ENCODE assay signal across 23 mouse cellular contexts in genomic region chr1:35358981-35359380, GRCm38 (mm10).
"Had no signal": no experiment of that assay in that cellular context is flagged by ENCODE, and none has a peak within 500 bp of the region (broad histone marks: within the 10 kb centered on the region; RNA-seq: fewer than 3 reads in every experiment).

No protein-coding gene starts in this region.

- H3K4me3 ChIP-seq: kidney, embryonic 15.5 days; limb, embryonic 12.5 days; limb, embryonic 15.5 days; lung, embryonic 15.5 days; midbrain, embryonic 15.5 days; myocyte; neural tube, embryonic 13.5 days; stomach, embryonic 15.5 days had no signal

- H3K9me3 ChIP-seq: kidney, embryonic 15.5 days; limb, embryonic 12.5 days; limb, embryonic 15.5 days; lung, embryonic 15.5 days; midbrain, embryonic 15.5 days; neural tube, embryonic 13.5 days; stomach, embryonic 15.5 days had no signal

- H3K4me2 ChIP-seq: kidney, embryonic 15.5 days; limb, embryonic 12.5 days; limb, embryonic 15.5 days; liver, embryonic 11.5 days; lung, embryonic 15.5 days; midbrain, embryonic 15.5 days; neural tube, embryonic 13.5 days; stomach, embryonic 15.5 days had no signal

- H3K36me3 ChIP-seq: kidney, embryonic 15.5 days; limb, embryonic 12.5 days; limb, embryonic 15.5 days; lung, embryonic 15.5 days; midbrain, embryonic 15.5 days; neural tube, embryonic 13.5 days; stomach, embryonic 15.5 days had no signal

- H3K4me1 ChIP-seq: kidney, embryonic 15.5 days; limb, embryonic 12.5 days; limb, embryonic 15.5 days; lung, embryonic 15.5 days; midbrain, embryonic 15.5 days; neural tube, embryonic 13.5 days; stomach, embryonic 15.5 days had no signal

- ATAC-seq: liver, postnatal 0 days; midbrain, embryonic 15.5 days had no signal

- H3K27ac ChIP-seq: kidney, embryonic 15.5 days; limb, embryonic 12.5 days; limb, embryonic 15.5 days; liver, embryonic 14.5 days; lung, embryonic 15.5 days; midbrain, embryonic 15.5 days; neural tube, embryonic 13.5 days; stomach, embryonic 15.5 days had no signal

- H3K27me3 ChIP-seq: kidney, embryonic 15.5 days; limb, embryonic 12.5 days; limb, embryonic 15.5 days; lung, embryonic 15.5 days; midbrain, embryonic 15.5 days; neural tube, embryonic 13.5 days; stomach, embryonic 15.5 days had no signal

- H3K9ac ChIP-seq: kidney, embryonic 15.5 days; limb, embryonic 12.5 days; limb, embryonic 15.5 days; liver, embryonic 14.5 days; liver, postnatal 0 days; lung, embryonic 15.5 days; midbrain, embryonic 15.5 days; neural tube, embryonic 13.5 days; stomach, embryonic 15.5 days had no signal

- DNase-seq: kidney, adult 11 months; kidney, adult 8-10 months; kidney, postnatal 10 days; kidney, postnatal 36 days; left cerebral cortex, postnatal 4 days; liver, postnatal 0 days; lung, postnatal 10 days; lung, postnatal 4 days; right cerebral cortex, adult 18-20 months; right cerebral cortex, postnatal 14 days; right cerebral cortex, postnatal 4 days; thymus, adult 18-20 months; thymus, postnatal 36 days had no signal
